Comparison of ENCODE assay signal across 13 mouse cellular contexts in the genomic region with DNA sequence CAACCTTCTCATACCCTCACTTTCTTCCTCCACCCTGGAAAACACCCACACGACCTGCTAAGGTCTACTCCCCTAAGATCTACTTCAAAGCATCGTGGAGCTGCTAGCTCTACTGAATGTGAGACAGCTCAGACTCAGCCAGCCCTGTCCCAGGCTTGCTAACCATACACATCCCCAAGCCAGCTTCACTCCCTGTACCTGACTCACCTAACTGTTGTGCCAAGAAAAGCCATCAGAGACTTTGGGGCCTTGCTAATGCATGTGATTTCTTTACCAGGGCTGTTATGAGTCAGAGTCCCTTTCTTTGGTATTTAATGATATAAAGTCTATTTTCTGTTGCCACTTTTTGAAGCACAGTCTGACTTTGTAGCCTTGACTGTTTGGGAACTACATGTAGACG. TPM values are rescaled to one million over a fixed set of nuclear protein-coding genes. Genes with fewer than 3 reads are reported as not detected.
DNase-seq lines count a peak whose midpoint lies in the region; ATAC-seq lines count a peak whose summit lies in the region.
"Had no signal": no experiment of that assay in that cellular context is flagged by ENCODE, and none has a peak within 500 bp of the region (broad histone marks: within the 10 kb centered on the region; RNA-seq: fewer than 3 reads in every experiment).

No protein-coding gene starts in this region.

- no peak for ATAC-seq in heart, embryonic 13.5 days (ENCODE audit: extremely low read depth, insufficient number of reproducible peaks, low FRiP score, low TSS enrichment)
- no peak for ATAC-seq in midbrain, embryonic 15.5 days (replicated peaks)
- no peak for ATAC-seq in megakaryocyte-erythroid progenitor cell, adult 5-6 weeks (replicated peaks; ENCODE audit: low FRiP score, low TSS enrichment, poor library complexity, severe bottlenecking)

- H3K9ac ChIP-seq in heart, embryonic 13.5 days, result peak overlapping the region; percentile 97
- no peak overlapping the region for H3K9ac ChIP-seq in midbrain, embryonic 15.5 days

- H3K36me3 ChIP-seq in heart, embryonic 13.5 days, result peaks cover 17% of the 10 kb centered on the region
- H3K36me3 ChIP-seq in hindbrain, embryonic 10.5 days, result peaks cover 33% of the 10 kb centered on the region
- no peaks in the 10 kb centered on the region for H3K36me3 ChIP-seq in midbrain, embryonic 15.5 days (replicated peaks)
- H3K36me3 ChIP-seq: G1E had no signal

- WGBS in heart, embryonic 13.5 days, result 61% methylated on average over 3 of the region's 3 CpGs
- 74% methylated on average over 3 of the region's 3 CpGs for WGBS in hindbrain, embryonic 10.5 days
- WGBS in midbrain, embryonic 15.5 days, result 77% methylated on average over 3 of the region's 3 CpGs

- peaks cover 31% of the 10 kb centered on the region for H3K4me1 ChIP-seq in heart, embryonic 13.5 days
- H3K4me1 ChIP-seq in brown adipose tissue, adult 24 weeks (ENCODE audit: control insufficient read depth, insufficient read depth, insufficient read length, low read length), result peaks cover 2% of the 10 kb centered on the region; the same call in 1 of the 2 replicates
- H3K4me1 ChIP-seq in hindbrain, embryonic 10.5 days (replicated peaks), result peaks cover 28% of the 10 kb centered on the region
- H3K4me1 ChIP-seq in midbrain, embryonic 15.5 days, result peaks cover 24% of the 10 kb centered on the region

- no peaks in the 10 kb centered on the region for H3K9me3 ChIP-seq in heart, embryonic 13.5 days
- H3K9me3 ChIP-seq in hindbrain, embryonic 10.5 days, result peaks cover 14% of the 10 kb centered on the region; the same call in 1 of the 2 replicates
- H3K9me3 ChIP-seq in midbrain, embryonic 15.5 days, result no peaks in the 10 kb centered on the region

- no peak overlapping the region for H3K27ac ChIP-seq in heart, embryonic 13.5 days (replicated peaks)
- no peak overlapping the region for H3K27ac ChIP-seq in brown adipose tissue, adult 24 weeks (replicated peaks; ENCODE audit: low read depth, low read length)
- no peak overlapping the region for H3K27ac ChIP-seq in hindbrain, embryonic 10.5 days
- no peak overlapping the region for H3K27ac ChIP-seq in midbrain, embryonic 15.5 days
- H3K27ac ChIP-seq: left cerebral cortex, adult 2 months had no signal

- H3K27me3 ChIP-seq in heart, embryonic 13.5 days (replicated peaks), result no peaks in the 10 kb centered on the region
- no peaks in the 10 kb centered on the region for H3K27me3 ChIP-seq in hindbrain, embryonic 10.5 days (ENCODE audit: insufficient read depth, poor library complexity, severe bottlenecking)
- no peaks in the 10 kb centered on the region for H3K27me3 ChIP-seq in midbrain, embryonic 15.5 days (replicated peaks)

- no peak for DNase-seq in heart, postnatal 4 days
- no peak for DNase-seq in hindbrain, embryonic 10.5 days (ENCODE audit: low spot score)
- DNase-seq in gastrocnemius, postnatal 10 days, result no peak
- DNase-seq in thymus, postnatal 14 days, result no peak

- peak overlapping the region; percentile 78 for H3K4me2 ChIP-seq in heart, embryonic 13.5 days
- peak overlapping the region; percentile 8; the same call in 1 of the 2 replicates for H3K4me2 ChIP-seq in midbrain, embryonic 15.5 days

- peak overlapping the region; percentile 87 for H3K4me3 ChIP-seq in heart, embryonic 13.5 days
- peak overlapping the region; percentile 67 for H3K4me3 ChIP-seq in brown adipose tissue, adult 24 weeks (ENCODE audit: insufficient read depth, low read depth, low read length)
- H3K4me3 ChIP-seq in hindbrain, embryonic 10.5 days, result peak overlapping the region; percentile 78; the same call in 1 of the 2 replicates
- H3K4me3 ChIP-seq in midbrain, embryonic 15.5 days, result peak overlapping the region; percentile 67; the same call in 1 of the 2 replicates
- H3K4me3 ChIP-seq: megakaryocyte, embryonic 14.5 days had no signal

RNA-seq across cellular contexts. Expression of a gene that starts 1.9 kb away (rescaled TPM):
- 4.0 and 5.1 TPM in 2 replicates for polyA plus RNA-seq in heart, embryonic 13.5 days (2015; fragmentation: Nextera tagmentation; extraction: Ambion mirVana)
- 10 to 100 TPM; 32.0 to 34.8 TPM for total RNA-seq in heart, postnatal 4 days (2021)
- 2.6 and 4.4 TPM in 2 replicates for polyA plus RNA-seq in brown adipose tissue, adult 24 weeks (2012; ENCODE audit: insufficient read depth, insufficient read length, missing spikeins)
- 4.0 and 4.8 TPM in 2 replicates for polyA plus RNA-seq in hindbrain, embryonic 10.5 days (2016; fragmentation: Nextera tagmentation; extraction: Ambion mirVana)
- polyA plus RNA-seq in midbrain, embryonic 15.5 days (2015; fragmentation: Nextera tagmentation; extraction: Ambion mirVana), result 4.3 and 6.4 TPM in 2 replicates
- 10 to 100 TPM; 10.5 to 15.2 TPM for total RNA-seq in gastrocnemius, postnatal 10 days (2021)
- not detected in 2 replicates for total RNA-seq in megakaryocyte-erythroid progenitor cell, adult 5-6 weeks (2014; fragmentation: Nextera tagmentation)
- total RNA-seq in megakaryocyte-erythroid progenitor cell, adult 5-6 weeks (2017), result not detected in 2 replicates
- total RNA-seq: G1E had no signal
- polyA plus RNA-seq: G1E had no signal

RNA-seq across cellular contexts. Expression of a gene that starts 35.9 kb away (rescaled TPM):
- not detected in 2 replicates for polyA plus RNA-seq in heart, embryonic 13.5 days (2015; fragmentation: Nextera tagmentation; extraction: Ambion mirVana)
- not detected for total RNA-seq in heart, postnatal 4 days (2021)
- polyA plus RNA-seq in brown adipose tissue, adult 24 weeks (2012; ENCODE audit: insufficient read depth, insufficient read length, missing spikeins), result not detected in 2 replicates
- polyA plus RNA-seq in hindbrain, embryonic 10.5 days (2016; fragmentation: Nextera tagmentation; extraction: Ambion mirVana), result not detected in 2 replicates
- not detected in 2 replicates for polyA plus RNA-seq in midbrain, embryonic 15.5 days (2015; fragmentation: Nextera tagmentation; extraction: Ambion mirVana)
- total RNA-seq in gastrocnemius, postnatal 10 days (2021), result not detected
- not detected in 2 replicates for total RNA-seq in megakaryocyte-erythroid progenitor cell, adult 5-6 weeks (2014; fragmentation: Nextera tagmentation)
- not detected in 2 replicates for total RNA-seq in megakaryocyte-erythroid progenitor cell, adult 5-6 weeks (2017)
- total RNA-seq: G1E; gastrocnemius, adult 8-10 months; left cerebral cortex, adult 2 months had no signal
- polyA plus RNA-seq: G1E; small intestine, adult 2 months had no signal

RNA-seq across cellular contexts. Expression of a gene that starts 38.3 kb away (rescaled TPM):
- 111 and 114 TPM in 2 replicates for polyA plus RNA-seq in heart, embryonic 13.5 days (2015; fragmentation: Nextera tagmentation; extraction: Ambion mirVana)
- total RNA-seq in heart, postnatal 4 days (2021), result 10 to 100 TPM; 61.8 to 70.6 TPM
- polyA plus RNA-seq in brown adipose tissue, adult 24 weeks (2012; ENCODE audit: insufficient read depth, insufficient read length, missing spikeins), result 39.0 and 39.9 TPM in 2 replicates
- 239 and 277 TPM in 2 replicates for polyA plus RNA-seq in hindbrain, embryonic 10.5 days (2016; fragmentation: Nextera tagmentation; extraction: Ambion mirVana)
- polyA plus RNA-seq in midbrain, embryonic 15.5 days (2015; fragmentation: Nextera tagmentation; extraction: Ambion mirVana), result 169 and 180 TPM in 2 replicates
- 10 to 100 TPM; 47.2 to 55.3 TPM for total RNA-seq in gastrocnemius, postnatal 10 days (2021)
- total RNA-seq in megakaryocyte-erythroid progenitor cell, adult 5-6 weeks (2014; fragmentation: Nextera tagmentation), result 180 and 188 TPM in 2 replicates
- 234 and 250 TPM in 2 replicates for total RNA-seq in megakaryocyte-erythroid progenitor cell, adult 5-6 weeks (2017)
